Mouse (Mus musculus): ENCODE measurements around the gene Ctsw. TPM values are rescaled to one million over a fixed set of nuclear protein-coding genes. Genes with fewer than 3 reads are reported as not detected.
"Not testable (repeated sequence)": the region's sequence is repeated elsewhere in the genome, so short reads cannot be mapped to it uniquely, and the experiment has no call there.

Ctsw gene
- polyA plus RNA-seq, 2 experiments = 0.33 to 0.96 TPM

- Histone ChIP-seq H3K27me3 (ENCODE audit: control insufficient read depth, insufficient read depth, low read length) (no peaks in the 10 kb centered on the region), H3K4me1 (ENCODE audit: control insufficient read depth, insufficient read depth, low read length) (no peaks in the 10 kb centered on the region), H3K27ac (replicated peaks; ENCODE audit: low read depth, low read length) (no peak overlapping the region), H3K4me3 (replicated peaks; ENCODE audit: low read length) (no peak overlapping the region), H3K9me3 (ENCODE audit: control insufficient read depth, low read length) (no peaks in the 10 kb centered on the region), H3K36me3 (ENCODE audit: control insufficient read depth, insufficient read depth, low read length) (peaks cover 25% of the 10 kb centered on the region), H3K9ac (ENCODE audit: low read depth, low read length, severe bottlenecking) (no peak overlapping the region), H3K4me2 (replicated peaks; ENCODE audit: low read depth, low read length, severe bottlenecking) (no peak overlapping the region)
- DNase-seq (ENCODE audit: low spot score) = no peak
- no peak for ATAC-seq (ENCODE audit: low FRiP score, low read depth)
- no peak for TF ChIP-seq POLR2A (IDR thresholded peaks at IDR 0.05; ENCODE audit: borderline replicate concordance, extremely low read depth, insufficient read depth, insufficient read length)
- WGBS = 87% methylated on average over 2 of the region's 2 CpGs
These were observed 32.1 kb upstream of the Ctsw start for GRCm38 (mm10) chr19:5500330-5500875.

GRCm38 (mm10) chr19:5496052-5496370, 27.7 kb upstream of the Ctsw start:
- no peaks in the 10 kb centered on the region for H3K9me3 ChIP-seq (ENCODE audit: control insufficient read depth, low read length)
- H3K4me1 ChIP-seq (ENCODE audit: control insufficient read depth, insufficient read depth, low read length) = peaks cover 5% of the 10 kb centered on the region; the same call in 1 of the 2 replicates
- no peak overlapping the region for H3K9ac ChIP-seq (ENCODE audit: low read depth, low read length, severe bottlenecking)
- no peak for DNase-seq (ENCODE audit: low spot score)
- no peaks in the 10 kb centered on the region for H3K27me3 ChIP-seq (ENCODE audit: control insufficient read depth, insufficient read depth, low read length)
- no peak for TF ChIP-seq POLR2A (IDR thresholded peaks at IDR 0.05; ENCODE audit: borderline replicate concordance, extremely low read depth, insufficient read depth, insufficient read length)
- WGBS = 86% methylated on average over 16 of the region's 16 CpGs
- no peak overlapping the region for H3K4me3 ChIP-seq (replicated peaks; ENCODE audit: low read length)
- no peak overlapping the region for H3K4me2 ChIP-seq (replicated peaks; ENCODE audit: low read depth, low read length, severe bottlenecking)
- peaks cover 55% of the 10 kb centered on the region for H3K36me3 ChIP-seq (ENCODE audit: control insufficient read depth, insufficient read depth, low read length)
- no peak overlapping the region for H3K27ac ChIP-seq (replicated peaks; ENCODE audit: low read depth, low read length)
- no peak for ATAC-seq (ENCODE audit: low FRiP score, low read depth)

GRCm38 (mm10) chr19:5495353-5496051, 27.2 kb upstream of the Ctsw start:
- Histone ChIP-seq H3K4me3 (replicated peaks; ENCODE audit: low read length) (no peak overlapping the region), H3K9me3 (ENCODE audit: control insufficient read depth, low read length) (no peaks in the 10 kb centered on the region), H3K27me3 (ENCODE audit: control insufficient read depth, insufficient read depth, low read length) (no peaks in the 10 kb centered on the region), H3K4me2 (replicated peaks; ENCODE audit: low read depth, low read length, severe bottlenecking) (no peak overlapping the region), H3K4me1 (ENCODE audit: control insufficient read depth, insufficient read depth, low read length) (peaks cover 5% of the 10 kb centered on the region; the same call in 1 of the 2 replicates), H3K9ac (ENCODE audit: low read depth, low read length, severe bottlenecking) (no peak overlapping the region), H3K27ac (replicated peaks; ENCODE audit: low read depth, low read length) (no peak overlapping the region), H3K36me3 (ENCODE audit: control insufficient read depth, insufficient read depth, low read length) (peaks cover 55% of the 10 kb centered on the region)
- TF ChIP-seq POLR2A (IDR thresholded peaks at IDR 0.05; ENCODE audit: borderline replicate concordance, extremely low read depth, insufficient read depth, insufficient read length) = no peak
- WGBS = 78% methylated on average over 12 of the region's 12 CpGs
- no peak for DNase-seq (ENCODE audit: low spot score)
- ATAC-seq (ENCODE audit: low FRiP score, low read depth) = no peak

- Histone ChIP-seq H3K4me3 (replicated peaks; ENCODE audit: low read length) (no peak overlapping the region), H3K4me2 (replicated peaks; ENCODE audit: low read depth, low read length, severe bottlenecking) (no peak overlapping the region), H3K27ac (replicated peaks; ENCODE audit: low read depth, low read length) (no peak overlapping the region), H3K36me3 (ENCODE audit: control insufficient read depth, insufficient read depth, low read length) (peaks cover 55% of the 10 kb centered on the region), H3K4me1 (ENCODE audit: control insufficient read depth, insufficient read depth, low read length) (peaks cover 9% of the 10 kb centered on the region), H3K9ac (ENCODE audit: low read depth, low read length, severe bottlenecking) (no peak overlapping the region), H3K27me3 (ENCODE audit: control insufficient read depth, insufficient read depth, low read length) (no peaks in the 10 kb centered on the region), H3K9me3 (ENCODE audit: control insufficient read depth, low read length) (no peaks in the 10 kb centered on the region)
- no peak for TF ChIP-seq POLR2A (IDR thresholded peaks at IDR 0.05; ENCODE audit: borderline replicate concordance, extremely low read depth, insufficient read depth, insufficient read length)
- ATAC-seq (ENCODE audit: low FRiP score, low read depth) (no peak), DNase-seq (ENCODE audit: low spot score) (no peak)
- WGBS = 83% methylated on average over 3 of the region's 3 CpGs
These were observed 26.0 kb upstream of the Ctsw start for GRCm38 (mm10) chr19:5494314-5494713.

- H3K4me2 ChIP-seq (replicated peaks; ENCODE audit: low read depth, low read length, severe bottlenecking); H3K27ac ChIP-seq (replicated peaks; ENCODE audit: low read depth, low read length); DNase-seq (ENCODE audit: low spot score); H3K9me3 ChIP-seq (ENCODE audit: control insufficient read depth, low read length); H3K9ac ChIP-seq (ENCODE audit: low read depth, low read length, severe bottlenecking); H3K4me3 ChIP-seq (replicated peaks; ENCODE audit: low read length); H3K27me3 ChIP-seq (ENCODE audit: control insufficient read depth, insufficient read depth, low read length); ATAC-seq (ENCODE audit: low FRiP score, low read depth): not testable (repeated sequence)
- peaks cover 55% of the 10 kb centered on the region for H3K36me3 ChIP-seq (ENCODE audit: control insufficient read depth, insufficient read depth, low read length)
- 76% methylated on average over 9 of the region's 9 CpGs for WGBS
- H3K4me1 ChIP-seq (ENCODE audit: control insufficient read depth, insufficient read depth, low read length) = peaks cover 11% of the 10 kb centered on the region
These were observed 25.0 kb upstream of the Ctsw start for GRCm38 (mm10) chr19:5493301-5493721.
